ENCODE assay signal across 16 mouse cellular contexts in genomic region chr11:12112646-12113353, GRCm38 (mm10).
"Had no signal": no experiment of that assay in that cellular context is flagged by ENCODE, and none has a peak within 500 bp of the region (broad histone marks: within the 10 kb centered on the region; RNA-seq: fewer than 3 reads in every experiment).

No protein-coding gene starts in this region.

- H3K4me2 ChIP-seq: lung, embryonic 14.5 days; midbrain, embryonic 12.5 days; neural tube, embryonic 13.5 days; stomach, embryonic 15.5 days had no signal

- H3K4me1 ChIP-seq: midbrain, embryonic 10.5 days; midbrain, embryonic 12.5 days; neural tube, embryonic 13.5 days; stomach, embryonic 15.5 days had no signal

- H3K27ac ChIP-seq: midbrain, embryonic 10.5 days; midbrain, embryonic 12.5 days; neural tube, embryonic 13.5 days; stomach, embryonic 15.5 days; stomach, postnatal 0 days had no signal

- ATAC-seq: midbrain, embryonic 16.5 days had no signal

- DNase-seq: lung, adult 18-20 months; lung, embryonic 14.5 days; lung, postnatal 10 days; lung, postnatal 4 days; midbrain, embryonic 14.5 days; right cerebral cortex, postnatal 14 days; thymus, adult 2 months; thymus, postnatal 25 days; thymus, postnatal 4 days had no signal

- H3K9ac ChIP-seq: lung, embryonic 14.5 days; midbrain, embryonic 12.5 days; neural tube, embryonic 13.5 days; stomach, embryonic 15.5 days had no signal

- H3K4me3 ChIP-seq: midbrain, embryonic 10.5 days; midbrain, embryonic 12.5 days; myocyte; neural tube, embryonic 13.5 days; stomach, embryonic 15.5 days had no signal

- H3K27me3 ChIP-seq: midbrain, embryonic 12.5 days; neural tube, embryonic 13.5 days; stomach, embryonic 15.5 days had no signal

- H3K36me3 ChIP-seq: midbrain, embryonic 10.5 days; midbrain, embryonic 12.5 days; neural tube, embryonic 13.5 days; stomach, embryonic 15.5 days had no signal

- H3K9me3 ChIP-seq: midbrain, embryonic 10.5 days; midbrain, embryonic 12.5 days; neural tube, embryonic 13.5 days; stomach, embryonic 15.5 days had no signal
